In genomic region chr14:48302471-48303186, GRCm38 (mm10) we compare ENCODE assay signal across 11 mouse cellular contexts.
DNase-seq lines count a peak whose midpoint lies in the region; ATAC-seq and TF ChIP-seq lines count a peak whose summit lies in the region.
"Had no signal": no experiment of that assay in that cellular context is flagged by ENCODE, and none has a peak within 500 bp of the region (broad histone marks: within the 10 kb centered on the region; RNA-seq: fewer than 3 reads in every experiment).

No protein-coding gene starts in this region.

- ATAC-seq in intestine, embryonic 14.5 days (replicated peaks; ENCODE audit: low FRiP score, low TSS enrichment, low read depth), result no peak
- ATAC-seq in intestine, embryonic 16.5 days, result no peak
- ATAC-seq in heart, postnatal 0 days (ENCODE audit: insufficient read depth, low read depth), result peak; percentile 39; the same call in 1 of the 2 replicates
- ATAC-seq: intestine, postnatal 0 days had no signal

- H3K4me2 ChIP-seq in intestine, embryonic 14.5 days (ENCODE audit: low read length), result no peak overlapping the region
- H3K4me2 ChIP-seq in intestine, embryonic 16.5 days (ENCODE audit: low read depth, low read length), result no peak overlapping the region
- no peak overlapping the region for H3K4me2 ChIP-seq in heart, postnatal 0 days (ENCODE audit: low read depth, low read length)
- H3K4me2 ChIP-seq: limb, embryonic 12.5 days had no signal

- WGBS in intestine, embryonic 14.5 days, result 71% methylated on average over 10 of the region's 10 CpGs
- WGBS in intestine, embryonic 16.5 days, result 78% methylated on average over 10 of the region's 10 CpGs
- 47% methylated on average over 10 of the region's 10 CpGs for WGBS in heart, postnatal 0 days
- WGBS in thymus, adult 2 months, result 57% methylated on average over 10 of the region's 10 CpGs

- TF ChIP-seq EP300 in heart, postnatal 0 days (IDR thresholded peaks at IDR 0.05; ENCODE audit: low read depth), result no peak

- no peak for TF ChIP-seq POLR2A in thymus, adult 2 months (IDR thresholded peaks at IDR 0.05; ENCODE audit: control insufficient read depth, extremely low read depth, insufficient read depth, low read length, poor library complexity)

- H3K27me3 ChIP-seq in intestine, embryonic 14.5 days (replicated peaks; ENCODE audit: control insufficient read depth, insufficient read depth, low read length), result no peaks in the 10 kb centered on the region
- H3K27me3 ChIP-seq in intestine, embryonic 16.5 days (replicated peaks; ENCODE audit: control insufficient read depth, insufficient read depth, low read length), result 0 out of 2 replicates have a peak, but pooled peaks cover 2% of the 10 kb centered on the region
- no peaks in the 10 kb centered on the region for H3K27me3 ChIP-seq in heart, postnatal 0 days (ENCODE audit: control insufficient read depth, insufficient read depth, low read length)
- H3K27me3 ChIP-seq in thymus, adult 2 months (ENCODE audit: control insufficient read depth, insufficient read depth, low read length), result no peaks in the 10 kb centered on the region
- H3K27me3 ChIP-seq: limb, embryonic 12.5 days had no signal

- H3K4me3 ChIP-seq in intestine, embryonic 14.5 days (ENCODE audit: low read depth, low read length), result no peak overlapping the region
- H3K4me3 ChIP-seq in intestine, embryonic 16.5 days (ENCODE audit: low read length), result no peak overlapping the region
- H3K4me3 ChIP-seq in heart, postnatal 0 days (ENCODE audit: low read depth, low read length), result no peak overlapping the region
- no peak overlapping the region for H3K4me3 ChIP-seq in thymus, adult 2 months (ENCODE audit: control insufficient read depth, insufficient read depth, low read length)
- H3K4me3 ChIP-seq: limb, embryonic 12.5 days had no signal

- no peak for TF ChIP-seq CTCF in heart, postnatal 0 days (IDR thresholded peaks at IDR 0.05; ENCODE audit: low read depth)
- TF ChIP-seq CTCF in thymus, adult 2 months (IDR thresholded peaks at IDR 0.05; ENCODE audit: borderline replicate concordance, control insufficient read depth, extremely low read depth, insufficient read depth, low read length, poor library complexity), result no peak

- peak; percentile 54 for DNase-seq in intestine, embryonic 14.5 days (ENCODE audit: low spot score)
- peak; percentile 10 for DNase-seq in right cerebral cortex, postnatal 4 days
- DNase-seq in right cerebral cortex, postnatal 36 days (ENCODE audit: low spot score in 2 of 2), result no peak
- DNase-seq in heart, postnatal 0 days (ENCODE audit: low spot score), result no peak
- no peak for DNase-seq in urinary bladder, postnatal 10 days (ENCODE audit: low spot score)
- DNase-seq in thymus, adult 2 months, result no peak
- DNase-seq: adrenal gland, postnatal 25 days; cerebellum, adult 11-12 months had no signal

- H3K4me1 ChIP-seq in intestine, embryonic 14.5 days (replicated peaks; ENCODE audit: control insufficient read depth, insufficient read depth, low read length), result peaks cover 4% of the 10 kb centered on the region
- no peaks in the 10 kb centered on the region; the same call in 1 of the 2 replicates for H3K4me1 ChIP-seq in intestine, embryonic 16.5 days (ENCODE audit: control insufficient read depth, insufficient read depth, low read length)
- H3K4me1 ChIP-seq in heart, postnatal 0 days (ENCODE audit: control insufficient read depth, insufficient read depth), result peaks cover 17% of the 10 kb centered on the region
- peaks cover 14% of the 10 kb centered on the region for H3K4me1 ChIP-seq in thymus, adult 2 months (replicated peaks; ENCODE audit: control insufficient read depth, insufficient read depth, low read length)

- no peaks in the 10 kb centered on the region for H3K9me3 ChIP-seq in intestine, embryonic 14.5 days (ENCODE audit: control insufficient read depth, low read length)
- H3K9me3 ChIP-seq in intestine, embryonic 16.5 days (ENCODE audit: control insufficient read depth, low read length), result no peaks in the 10 kb centered on the region
- no peaks in the 10 kb centered on the region for H3K9me3 ChIP-seq in heart, postnatal 0 days (replicated peaks; ENCODE audit: control insufficient read depth, low read length)

- no peak overlapping the region for H3K9ac ChIP-seq in intestine, embryonic 14.5 days (ENCODE audit: low read length)
- no peak overlapping the region for H3K9ac ChIP-seq in intestine, embryonic 16.5 days (ENCODE audit: low read depth, low read length)
- no peak overlapping the region for H3K9ac ChIP-seq in heart, postnatal 0 days (replicated peaks; ENCODE audit: low read depth, low read length)
- H3K9ac ChIP-seq: limb, embryonic 12.5 days had no signal

- no peaks in the 10 kb centered on the region for H3K36me3 ChIP-seq in intestine, embryonic 14.5 days (ENCODE audit: control insufficient read depth, insufficient read depth, low read length)
- H3K36me3 ChIP-seq in intestine, embryonic 16.5 days (ENCODE audit: control insufficient read depth, insufficient read depth, low read length), result no peaks in the 10 kb centered on the region
- H3K36me3 ChIP-seq in heart, postnatal 0 days (replicated peaks; ENCODE audit: control insufficient read depth, insufficient read depth, low read length), result no peaks in the 10 kb centered on the region
- no peaks in the 10 kb centered on the region for H3K36me3 ChIP-seq in thymus, adult 2 months (ENCODE audit: control insufficient read depth, insufficient read depth, low read length)
- H3K36me3 ChIP-seq: limb, embryonic 12.5 days had no signal

- peak overlapping the region; percentile 9; the same call in 1 of the 2 replicates for H3K27ac ChIP-seq in intestine, embryonic 14.5 days (ENCODE audit: low read depth)
- H3K27ac ChIP-seq in intestine, embryonic 16.5 days (ENCODE audit: low read length), result no peak overlapping the region
- peak overlapping the region; percentile 46 for H3K27ac ChIP-seq in heart, postnatal 0 days (ENCODE audit: low read depth)
- H3K27ac ChIP-seq in thymus, adult 2 months (ENCODE audit: control insufficient read depth, insufficient read depth, low read length), result no peak overlapping the region

Comparison
In these comparisons a context has a peak if more than half of its experiments do, and no peak if none do; other contexts are left out.
1. DNase-seq: peak in intestine, embryonic 14.5 days (single experiment) and right cerebral cortex, postnatal 4 days (single experiment); none in right cerebral cortex, postnatal 36 days (0 of 2), heart, postnatal 0 days (single experiment), urinary bladder, postnatal 10 days (single experiment) and thymus, adult 2 months (single experiment).
2. H3K27ac ChIP-seq: peak in intestine, embryonic 14.5 days (single experiment) and heart, postnatal 0 days (single experiment); none in intestine, embryonic 16.5 days (single experiment) and thymus, adult 2 months (single experiment).